Mouse (Mus musculus) gonadal fat pad, adult 2 months (tissue): ENCODE results near the gene Neu1. TPM values are rescaled to one million over a fixed set of nuclear protein-coding genes. Genes with fewer than 3 reads are reported as not detected.
A peak's percentile ranks its signal among the peaks of the same experiment; 100 is the strongest.
"Not testable (repeated sequence)": the region's sequence is repeated elsewhere in the genome, so short reads cannot be mapped to it uniquely, and the experiment has no call there.

Source experiments
- DNase-seq: peaks from one replicate; pipeline ENCODE4 v3.0.0-alpha.2; 2012; ENCODE audit warnings: low read depth
- polyA plus RNA-seq: library from polyadenylated mRNA; depleted of rRNA; stranded (reverse); fragments of >200 nt; gene quantifications from 2 replicates; pipeline ENCODE4 v1.2.3, GENCODE M21; 2012; rRNA removed

Gene Neu1
- polyA plus RNA-seq = 113 and 155 TPM in 2 replicates

DNA sequence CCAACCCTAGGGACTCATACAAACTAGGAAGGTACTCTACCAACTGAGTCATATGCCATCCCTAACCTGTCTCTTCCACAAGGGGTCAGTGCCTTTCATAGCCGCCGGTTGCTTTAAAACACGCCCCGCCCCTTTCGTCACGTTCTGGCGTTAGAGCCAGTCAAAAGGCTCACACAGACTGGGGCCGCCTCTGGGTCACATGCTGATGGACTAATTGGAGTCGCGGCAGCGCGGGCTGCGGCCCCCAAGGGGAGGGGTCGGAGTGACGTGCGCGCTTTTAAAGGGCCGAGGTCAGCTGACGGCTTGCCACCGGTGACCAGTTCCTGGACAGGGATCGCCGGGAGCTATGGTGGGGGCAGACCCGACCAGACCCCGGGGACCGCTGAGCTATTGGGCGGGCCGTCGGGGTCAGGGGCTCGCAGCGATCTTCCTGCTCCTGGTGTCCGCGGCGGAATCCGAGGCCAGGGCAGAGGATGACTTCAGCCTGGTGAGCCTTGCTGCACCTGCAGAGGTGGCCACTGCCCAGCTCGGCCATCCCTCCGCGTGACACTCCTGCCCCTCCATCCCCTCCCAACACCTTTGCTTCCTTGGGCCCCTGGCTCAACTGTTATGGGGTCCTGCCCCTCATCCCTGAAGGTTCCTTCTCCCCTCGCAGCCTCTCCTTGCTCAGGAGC is at the start of gene Neu1:
Gene Neu1, plus strand, starts transcription at position 193 of the 674 bp plus-strand sequence.
- peak; percentile 85 for DNase-seq

DNA sequence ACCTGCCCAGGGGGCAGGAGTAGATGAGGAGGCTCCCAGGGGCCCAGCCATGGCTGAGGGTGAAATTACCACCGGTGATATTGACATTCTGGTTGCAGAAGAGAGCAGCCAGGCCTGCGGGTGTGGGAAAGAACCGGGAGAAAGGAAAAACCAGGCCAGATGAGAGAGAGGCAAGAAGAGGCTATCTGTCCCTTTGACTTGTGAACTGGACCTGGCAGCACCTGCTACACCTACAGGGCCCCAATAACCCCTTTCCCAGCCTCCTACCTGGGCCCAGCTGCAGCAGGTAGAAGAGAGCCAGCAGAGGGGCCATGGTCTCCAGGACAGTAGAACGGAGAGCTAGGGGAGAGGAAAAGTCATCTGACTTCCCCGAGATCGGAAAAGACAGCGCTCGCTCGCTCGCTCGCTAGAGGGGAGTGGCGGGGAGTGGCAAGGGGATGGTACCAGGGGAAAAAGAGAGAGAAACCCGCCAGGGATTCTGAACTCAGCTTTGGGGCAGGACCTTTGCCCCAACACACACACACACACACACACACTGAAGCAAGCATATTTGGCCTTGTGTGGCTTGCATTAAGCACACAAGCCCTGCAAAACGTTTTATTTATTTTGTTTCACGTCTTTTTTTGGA is 49.3 kb upstream of the Neu1 start, which contains the start of gene Gm20547:
Gene Gm20547, minus strand, starts transcription at position 360 of the 628 bp plus-strand sequence.
- no peak for DNase-seq

DNA sequence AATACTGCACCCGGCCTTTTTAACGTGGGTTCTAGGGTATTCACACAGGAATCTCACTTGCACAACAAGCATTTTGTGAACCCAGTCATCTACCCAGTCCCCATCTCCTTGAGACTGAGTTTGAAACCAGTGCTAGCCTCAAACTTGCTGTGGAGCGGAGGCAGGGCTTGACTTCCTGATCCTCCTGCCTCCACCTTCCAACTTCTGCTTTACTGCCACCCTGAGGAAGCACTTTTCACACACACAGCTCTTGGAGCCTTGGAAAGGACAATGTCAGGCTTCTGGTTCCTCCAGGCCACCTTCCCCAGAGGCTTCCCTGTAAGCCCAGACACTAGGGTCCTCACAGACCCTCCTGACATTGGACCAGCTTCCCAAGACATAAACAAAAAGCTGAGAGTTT is 47.7 kb upstream of the Neu1 start:
- no peak for DNase-seq

DNA sequence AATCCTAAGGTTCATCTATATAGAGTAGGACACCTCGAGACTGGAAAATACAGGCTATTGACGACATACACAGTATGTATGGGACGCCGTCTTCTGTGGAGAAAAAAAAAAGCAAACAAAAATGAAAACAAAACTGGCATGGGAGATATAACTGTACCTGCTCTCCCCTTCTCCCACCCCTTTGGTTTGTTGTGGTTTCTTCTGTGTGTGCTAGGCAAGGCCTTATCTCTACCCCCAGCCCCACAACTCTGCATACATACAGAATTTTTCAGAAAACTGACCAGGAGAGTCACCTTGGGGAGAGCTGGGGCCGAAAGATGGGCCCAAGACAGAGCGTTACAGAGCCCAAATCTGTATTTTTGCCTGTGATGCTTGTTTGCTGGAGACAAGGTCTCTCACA is 46.3 kb upstream of the Neu1 start:
- no peak for DNase-seq

DNA sequence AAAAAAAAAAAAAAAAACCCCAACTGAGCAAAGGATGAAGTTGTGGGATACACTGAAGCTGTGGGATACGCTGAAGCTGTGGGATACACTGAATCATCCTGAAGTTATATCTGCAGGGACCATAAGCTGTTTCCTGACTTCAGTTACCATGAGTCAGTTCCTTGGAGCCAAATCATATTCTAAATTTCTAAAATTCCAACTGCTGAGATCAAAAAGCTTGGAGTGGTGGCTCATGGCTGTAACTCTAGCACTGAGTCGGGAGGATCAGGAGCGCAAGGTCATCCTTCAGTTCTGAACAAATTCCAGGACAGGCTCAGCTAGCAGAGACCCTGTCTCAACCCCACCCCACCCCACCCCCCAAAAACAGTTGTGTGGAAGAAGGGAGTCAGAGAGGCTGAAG is 45.4 kb upstream of the Neu1 start:
- no peak for DNase-seq

DNA sequence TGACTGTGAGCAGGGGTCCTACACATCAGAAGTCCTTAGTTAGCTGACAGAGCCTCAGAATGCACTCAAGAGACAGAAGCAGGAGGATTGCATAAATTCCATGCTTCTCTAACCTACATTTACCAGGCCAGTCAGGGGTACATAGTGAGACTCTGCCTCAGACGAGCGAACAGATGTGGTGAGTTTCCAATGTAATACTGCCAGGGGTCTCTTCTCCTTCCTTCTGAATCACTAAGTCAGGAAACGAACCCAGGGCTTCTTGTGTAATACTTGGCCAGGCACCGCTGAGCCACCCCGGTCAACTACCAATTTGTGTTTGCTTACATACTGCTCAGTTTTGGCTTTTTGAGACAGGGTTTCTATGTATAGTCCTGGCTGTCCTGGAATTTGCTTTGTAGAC is 43.1 kb upstream of the Neu1 start:
- no peak for DNase-seq

DNA sequence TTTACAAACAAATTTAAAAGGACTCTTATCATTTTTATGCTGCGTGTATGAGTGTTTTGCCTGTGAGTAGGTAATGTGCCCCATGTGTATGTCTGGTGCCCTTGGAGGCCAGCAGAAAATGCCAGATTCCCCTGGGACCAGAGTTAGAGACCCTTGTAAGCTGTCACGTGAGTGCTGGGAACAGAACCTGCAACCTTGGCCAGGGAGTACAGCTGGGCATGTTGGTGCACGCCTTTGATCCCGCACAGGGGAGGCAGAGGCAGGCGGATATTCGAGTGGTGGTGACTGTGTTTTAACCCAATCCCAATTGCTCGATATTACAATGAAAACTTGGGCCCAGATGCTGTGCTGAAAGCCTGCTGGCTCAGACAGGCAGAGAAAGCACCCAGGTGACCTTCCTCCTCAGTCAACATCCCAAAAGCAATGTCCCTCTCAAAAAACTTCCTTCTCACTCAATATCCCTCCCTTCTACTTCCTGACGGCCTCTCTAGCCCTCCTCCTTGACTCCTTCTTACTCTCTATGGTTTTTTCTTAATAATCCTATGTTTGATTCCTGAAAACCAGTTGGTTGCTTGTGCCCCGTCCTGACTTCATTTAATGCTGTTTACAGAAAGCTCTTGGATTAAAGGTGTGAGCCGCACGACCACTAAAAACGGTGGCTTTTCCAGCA is 40.8 kb upstream of the Neu1 start:
- DNase-seq = no peak

DNA sequence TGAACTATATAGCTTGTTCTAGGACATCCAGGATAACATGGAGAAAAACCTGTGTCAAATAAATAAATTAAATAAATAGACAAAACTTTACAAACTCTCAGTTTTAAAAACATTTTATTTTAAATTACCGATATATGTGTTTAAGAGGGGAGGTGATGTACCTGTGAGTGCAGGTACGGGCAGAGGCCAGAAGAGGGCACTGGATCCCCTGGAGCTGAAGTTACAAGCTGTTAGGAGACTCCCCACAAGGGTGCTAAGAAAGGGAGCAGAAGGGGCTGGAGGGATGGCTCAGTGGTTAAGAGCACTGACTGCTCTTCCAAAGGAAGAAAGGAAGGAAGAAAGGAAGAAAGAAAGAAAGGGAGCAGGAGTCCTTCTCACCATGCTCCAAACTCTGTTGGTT is 39.7 kb upstream of the Neu1 start:
- no peak for DNase-seq

DNA sequence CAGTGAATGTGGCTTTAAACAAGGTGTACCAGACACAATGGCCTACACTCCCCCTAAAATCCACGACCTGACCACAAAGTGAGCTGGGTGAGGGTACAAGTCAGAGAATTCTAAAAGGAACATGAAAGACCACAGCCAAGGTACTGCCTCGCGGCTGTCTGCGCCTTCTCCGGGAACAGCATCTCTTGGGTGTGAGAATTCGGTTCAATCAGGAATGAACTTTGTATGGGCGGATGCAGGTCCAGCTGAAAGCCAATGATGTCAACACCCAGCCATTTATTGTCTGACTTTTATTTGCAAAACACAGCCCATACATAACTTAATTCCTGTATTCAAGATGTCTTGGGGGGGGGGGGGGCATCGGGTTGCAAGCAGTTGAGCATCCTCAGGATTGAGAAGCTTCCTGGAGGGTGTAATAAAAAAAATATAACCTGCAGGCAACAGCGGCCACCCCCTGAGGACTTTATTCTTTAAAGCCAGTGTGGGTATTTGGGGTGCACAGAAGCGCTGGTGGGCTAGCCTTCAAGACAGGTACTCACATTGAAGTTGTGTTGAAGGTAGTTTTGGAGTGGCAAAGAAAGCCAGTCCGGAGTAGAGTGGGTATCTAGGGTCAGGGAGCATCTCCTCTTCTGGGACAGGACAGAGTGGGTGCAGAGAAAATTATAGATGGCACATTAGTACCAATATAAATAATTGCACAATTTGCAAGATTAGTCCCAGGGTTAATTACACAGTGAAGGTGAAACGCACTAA is 37.8 kb upstream of the Neu1 start:
- no peak for DNase-seq

DNA sequence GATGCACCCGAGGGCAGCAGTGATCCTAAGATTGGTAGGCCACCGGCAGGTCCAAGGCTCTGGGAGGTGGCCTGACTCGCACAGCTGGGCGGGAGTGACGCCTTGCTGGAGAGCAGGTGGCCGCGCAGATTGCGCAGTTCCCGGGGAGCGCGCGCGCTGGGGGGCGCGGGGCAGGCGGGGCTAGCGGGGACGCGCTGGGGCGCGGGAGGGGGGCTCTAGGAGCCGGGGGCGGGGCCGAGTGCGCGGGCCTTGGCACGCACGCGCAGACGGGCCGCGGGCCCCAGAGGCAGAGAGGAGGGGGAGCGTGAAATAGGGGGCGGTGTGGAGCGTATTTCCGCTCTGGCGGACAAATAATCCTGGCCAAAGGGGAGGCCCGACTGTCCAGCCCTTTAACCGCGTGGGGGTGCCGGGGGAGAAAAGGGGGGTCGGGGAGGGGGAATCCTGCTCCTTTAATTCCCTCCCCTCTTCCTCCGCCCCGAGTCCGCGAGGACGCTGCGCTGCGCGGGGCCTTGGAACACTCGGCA is 36.9 kb upstream of the Neu1 start:
- DNase-seq = no peak

DNA sequence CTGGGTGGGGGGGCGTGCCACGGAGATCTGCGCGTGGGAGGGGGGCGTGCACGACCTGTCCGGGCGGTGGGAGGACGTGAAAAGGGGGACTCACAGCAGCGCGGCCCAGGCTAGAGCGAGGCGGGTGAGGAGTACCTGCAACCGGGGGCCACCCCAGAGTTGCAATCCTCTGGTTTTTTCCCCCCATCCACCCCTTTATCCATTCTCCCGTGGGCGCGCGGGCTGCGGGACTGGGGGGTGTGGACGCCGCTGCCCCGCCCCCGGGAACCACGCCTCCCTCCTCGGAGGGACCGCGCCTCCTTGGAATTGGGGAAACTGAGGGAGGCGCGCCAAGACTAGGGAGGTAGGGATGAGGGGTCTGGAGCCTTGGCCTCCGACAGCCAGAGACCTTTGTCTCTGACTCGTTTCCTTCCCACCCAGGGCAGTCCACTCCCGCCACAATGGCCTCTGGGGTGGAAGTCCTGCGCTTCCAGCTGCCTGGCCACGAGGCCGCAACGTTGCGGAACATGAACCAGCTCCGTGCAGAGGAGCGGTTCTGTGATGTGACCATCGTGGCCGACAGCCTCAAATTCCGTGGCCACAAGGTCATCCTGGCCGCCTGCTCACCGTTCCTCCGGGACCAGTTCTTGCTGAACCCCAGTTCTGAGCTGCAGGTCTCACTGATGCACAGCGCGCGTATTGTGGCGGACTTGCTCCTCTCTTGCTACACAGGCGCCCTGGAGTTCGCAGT is 36.1 kb upstream of the Neu1 start:
- DNase-seq = no peak

DNA sequence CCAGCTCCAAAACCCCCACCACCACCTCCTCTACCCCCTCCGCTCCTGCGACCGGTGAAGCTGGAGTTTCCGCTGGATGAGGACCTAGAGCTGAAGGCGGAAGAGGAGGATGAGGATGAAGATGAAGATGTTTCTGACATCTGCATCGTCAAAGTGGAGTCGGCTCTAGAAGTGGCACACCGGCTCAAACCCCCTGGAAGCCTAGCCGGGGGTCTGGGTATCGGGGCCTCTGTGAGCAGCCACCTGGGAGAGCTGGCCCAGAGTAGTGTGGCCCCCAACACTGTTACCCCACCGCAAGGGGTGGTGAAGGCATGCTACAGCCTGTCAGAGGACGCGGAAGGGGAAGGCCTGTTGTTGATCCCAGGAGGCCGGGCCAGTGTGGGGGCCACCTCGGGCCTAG is 35.3 kb upstream of the Neu1 start:
- DNase-seq = no peak

DNA sequence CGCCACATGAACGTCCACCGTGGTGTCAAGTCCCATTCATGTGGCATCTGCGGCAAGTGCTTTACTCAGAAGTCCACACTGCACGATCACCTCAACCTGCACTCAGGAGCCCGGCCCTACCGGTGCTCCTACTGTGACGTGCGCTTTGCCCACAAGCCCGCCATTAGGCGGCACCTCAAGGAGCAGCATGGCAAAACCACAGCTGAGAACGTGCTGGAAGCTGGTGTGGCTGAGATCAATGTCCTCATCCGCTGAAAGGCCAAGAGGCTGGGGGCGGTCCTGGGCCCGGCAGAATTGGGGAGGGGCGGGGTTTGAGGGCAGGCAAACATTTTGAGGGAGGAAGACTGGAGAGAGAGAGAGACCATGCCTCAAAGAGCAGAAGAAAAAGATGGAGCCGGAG is 34.7 kb upstream of the Neu1 start:
- no peak for DNase-seq

DNA sequence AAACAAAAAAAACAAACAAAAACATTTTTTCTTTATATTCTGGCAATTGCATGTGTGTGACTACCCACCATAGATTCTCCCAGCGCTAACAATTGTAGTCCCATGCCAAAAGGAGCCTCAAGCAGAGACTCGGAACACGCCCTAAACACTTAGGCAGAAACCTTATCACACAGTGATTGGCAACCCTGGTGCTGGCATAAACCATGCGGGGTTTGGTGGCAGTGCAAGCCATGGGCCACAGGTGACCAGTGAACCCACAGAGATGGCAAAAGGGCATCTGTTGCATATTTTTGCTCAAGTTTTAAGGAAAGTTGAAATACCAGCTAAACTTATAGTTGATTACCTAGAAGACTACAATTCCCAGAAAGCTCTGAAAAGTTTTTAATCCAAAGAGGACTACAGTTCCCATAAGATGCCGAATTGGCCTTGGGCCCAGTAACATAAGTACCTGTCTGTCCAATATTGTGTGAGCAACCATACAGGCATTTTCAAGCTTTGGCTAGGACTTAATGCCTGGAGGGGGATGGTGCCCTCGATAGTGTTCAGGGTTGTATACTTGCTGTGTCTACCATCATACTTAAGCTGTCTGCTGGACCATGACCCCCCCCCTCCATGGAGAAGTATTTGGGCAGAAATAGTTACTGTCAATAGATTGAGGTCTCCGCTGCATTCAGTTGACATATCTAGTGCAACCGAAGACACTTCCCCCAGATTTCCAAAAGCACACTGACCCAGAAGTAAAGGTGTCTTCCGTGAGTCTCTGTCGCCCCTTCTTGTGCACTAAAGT is 33.5 kb upstream of the Neu1 start:
- no peak for DNase-seq

DNA sequence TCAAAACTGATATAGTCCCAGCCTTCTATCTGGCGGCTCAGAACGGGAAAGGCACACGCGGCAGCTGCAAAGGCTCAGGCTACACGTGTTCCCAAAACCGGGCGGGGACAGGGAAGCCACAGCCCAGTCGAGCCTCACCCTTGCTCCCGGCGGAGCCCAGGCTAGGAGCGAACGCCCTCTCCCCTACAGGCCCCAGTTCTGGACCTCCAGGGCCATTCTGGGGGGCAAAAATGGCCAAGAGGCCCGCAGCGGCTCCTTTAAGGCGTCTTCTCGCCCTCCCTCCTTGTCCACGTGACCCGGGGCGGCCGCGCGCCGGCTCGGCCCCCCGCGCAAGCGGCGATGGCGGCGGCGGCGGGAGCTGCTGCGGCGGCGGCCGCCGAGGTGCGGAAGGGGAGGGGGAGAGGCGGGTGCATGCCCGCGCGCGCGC is 32.9 kb upstream of the Neu1 start, which contains the start of the genes C2 and Ehmt2:
Gene C2, minus strand, starts transcription at position 106 of the 427 bp plus-strand sequence.
Gene Ehmt2, plus strand, starts transcription at position 310 of the 427 bp plus-strand sequence.
- DNase-seq = no peak

DNA sequence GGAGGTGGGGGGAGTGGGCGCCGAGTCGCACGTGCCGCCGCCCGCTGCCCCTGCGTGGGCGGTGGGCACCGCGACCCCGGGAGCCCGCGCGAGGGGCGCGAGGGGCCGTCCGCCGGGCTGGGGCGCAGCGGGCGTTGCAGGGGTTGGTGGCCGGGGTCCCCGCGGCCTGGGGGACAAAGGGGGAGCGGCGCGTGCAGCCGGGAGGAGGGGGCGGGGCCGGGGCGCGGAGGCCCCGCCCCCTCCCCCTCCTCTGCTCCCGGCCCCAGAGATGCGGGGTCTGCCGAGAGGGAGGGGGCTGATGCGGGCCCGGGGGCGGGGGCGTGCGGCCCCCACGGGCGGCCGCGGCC is 32.4 kb upstream of the Neu1 start:
- no peak for DNase-seq

DNA sequence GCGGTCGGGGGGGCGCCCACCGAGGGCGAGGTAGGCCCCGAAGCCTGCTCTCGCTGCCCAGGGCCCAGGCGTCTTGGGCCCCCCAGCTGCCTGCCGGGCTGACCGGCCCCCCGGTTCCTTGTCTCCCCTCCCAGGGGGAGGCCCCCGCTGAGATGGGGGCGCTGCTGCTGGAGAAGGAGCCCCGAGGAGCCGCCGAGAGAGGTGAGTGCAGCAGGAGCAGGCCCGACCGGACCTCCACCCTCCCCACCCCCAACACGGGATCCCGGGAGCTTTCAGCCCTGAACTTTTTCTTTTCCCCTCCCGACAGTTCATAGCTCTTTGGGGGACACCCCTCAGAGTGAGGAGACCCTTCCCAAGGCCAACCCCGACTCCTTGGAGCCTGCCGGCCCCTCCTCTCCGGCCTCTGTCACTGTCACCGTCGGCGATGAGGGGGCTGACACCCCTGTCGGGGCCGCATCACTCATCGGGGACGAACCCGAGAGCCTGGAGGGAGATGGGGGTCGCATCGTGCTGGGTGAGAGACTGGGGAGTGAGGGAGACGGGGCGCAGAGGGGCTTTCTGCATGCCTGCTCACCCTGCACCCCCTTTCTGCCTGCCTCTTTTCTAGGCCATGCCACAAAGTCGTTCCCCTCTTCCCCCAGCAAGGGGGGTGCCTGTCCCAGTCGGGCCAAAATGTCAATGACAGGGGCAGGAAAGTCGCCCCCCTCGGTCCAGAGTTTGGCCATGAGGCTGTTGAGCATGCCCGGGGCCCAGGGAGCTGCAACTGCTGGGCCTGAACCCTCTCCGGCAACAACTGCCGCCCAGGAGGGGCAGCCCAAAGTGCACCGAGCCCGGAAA is 31.8 kb upstream of the Neu1 start:
- no peak for DNase-seq

DNA sequence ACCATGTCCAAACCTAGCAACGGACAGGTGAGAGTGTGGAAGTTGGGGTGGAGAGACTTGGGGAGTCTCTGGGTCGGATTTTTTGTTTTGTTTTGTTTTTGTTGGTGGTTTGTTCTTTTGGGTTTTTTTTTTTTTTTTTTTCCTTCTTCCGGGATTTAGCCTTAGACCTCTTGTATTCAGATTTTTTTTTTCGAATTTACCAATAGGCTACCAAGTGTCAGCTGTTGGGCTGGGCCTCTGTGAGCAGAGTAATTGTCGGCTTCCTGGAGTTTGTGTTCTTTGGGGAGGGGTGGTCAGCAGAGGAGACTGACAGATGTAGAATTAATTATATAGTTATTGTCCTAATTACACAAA is 31.2 kb upstream of the Neu1 start:
- DNase-seq = no peak

DNA sequence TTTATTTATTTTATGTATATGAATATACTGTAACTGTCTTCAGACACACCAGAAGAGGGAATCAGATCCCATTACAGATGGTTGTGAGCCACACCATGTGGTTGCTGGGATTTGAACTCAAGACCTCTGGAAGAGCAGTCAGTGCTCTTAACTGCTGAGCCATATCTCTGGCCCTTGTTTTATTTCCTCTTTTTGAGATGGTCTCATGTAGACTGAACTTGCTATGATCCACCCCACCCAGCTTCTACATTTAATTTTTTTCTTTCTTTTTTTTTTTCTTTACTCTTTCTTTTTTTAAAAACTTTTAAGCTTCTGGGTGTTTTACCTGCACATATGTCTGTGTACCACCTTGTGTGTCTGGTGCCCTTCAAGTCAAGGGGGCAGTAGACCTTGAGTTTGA is 30.2 kb upstream of the Neu1 start:
- DNase-seq = not testable (repeated sequence)

DNA sequence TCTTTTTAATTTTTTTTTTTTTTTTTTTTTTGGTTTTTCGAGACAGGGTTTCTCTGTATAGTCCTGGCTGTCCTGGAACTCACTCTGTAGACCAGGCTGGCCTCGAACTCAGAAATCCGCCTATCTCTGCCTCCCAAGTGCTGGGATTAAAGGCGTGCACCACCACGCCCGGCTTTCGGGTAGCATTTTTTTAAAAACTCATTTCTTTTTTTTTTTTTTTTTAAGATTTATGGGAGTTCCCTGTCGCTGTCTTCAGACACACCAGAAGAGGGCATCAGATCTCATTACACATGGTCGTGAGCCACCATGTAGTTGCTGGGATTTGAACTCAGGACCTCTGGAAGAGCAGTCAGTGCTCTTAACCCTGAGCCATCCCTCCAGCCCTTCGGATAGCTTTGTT is 29.1 kb upstream of the Neu1 start:
- DNase-seq = not testable (repeated sequence)
